Mouse (Mus musculus) brain, adult 10 weeks (tissue): ENCODE results near the gene Gm21776. TPM values are rescaled to one million over a fixed set of nuclear protein-coding genes. Genes with fewer than 3 reads are reported as not detected.

Experiments
- polyA plus RNA-seq: library from polyadenylated mRNA; stranded (reverse); fragments of 350-450 nt; fragmentation: Illumina TruSeq; extraction: RNeasy Lipid Tissue Mini Kit (QIAGEN cat#74804); gene quantifications from one replicate; pipeline ENCODE4 v1.2.3, GENCODE M21; 2015; ENCODE audit warnings: low read depth, low replicate concordance

The Gm21776 gene
- polyA plus RNA-seq: not detected

GRCm38 (mm10) chrY:76378362-76378761 is at the start of gene Gm21776:
Gene Gm21776, plus strand, starts transcription at chrY:76378662.

